Mouse (Mus musculus) C2C12 (cell line): ENCODE results near the gene Atrnl1.

ENCODE experiments used
- CEBPB ChIP-seq: IDR thresholded peaks from one replicate; pipeline ENCODE4 v1.6.1; 2011; ENCODE audit warnings: low read depth, mild to moderate bottlenecking, control low read depth, moderate library complexity
- CTCF ChIP-seq: IDR thresholded peaks from one replicate; pipeline ENCODE4 v1.5.1; 2011; ENCODE audit not compliant: control insufficient read depth, insufficient read depth, insufficient read length
- FOSL1 ChIP-seq: IDR thresholded peaks from one replicate; pipeline ENCODE4 v1.8.0; 2011; ENCODE audit warnings: mild to moderate bottlenecking, low read length; ENCODE audit not compliant: poor library complexity, insufficient read depth, severe bottlenecking
- MAX ChIP-seq: IDR thresholded peaks from one replicate; pipeline ENCODE4 v1.6.1; 2011; ENCODE audit warnings: mild to moderate bottlenecking, control low read depth
- MYOD1 ChIP-seq: IDR thresholded peaks from one replicate; pipeline ENCODE4 v1.6.1; 2011; ENCODE audit warnings: low read depth; ENCODE audit not compliant: control insufficient read depth, insufficient read length
- MYOG ChIP-seq: IDR thresholded peaks from one replicate; pipeline ENCODE4 v1.6.1; 2011; ENCODE audit not compliant: control insufficient read depth, insufficient read length; ENCODE audit errors: extremely low read depth
- USF1 ChIP-seq: IDR thresholded peaks from one replicate; pipeline ENCODE4 v1.6.1; 2011; ENCODE audit warnings: low read depth, mild to moderate bottlenecking, control low read depth, moderate library complexity

GRCm38 (mm10) chr19:57727009-57727408 is 116.2 kb downstream of the Atrnl1 start:
- TF ChIP-seq MYOG = no peak
- no peak for TF ChIP-seq CTCF
- TF ChIP-seq USF1 = no peak
- no peak for TF ChIP-seq CEBPB
- TF ChIP-seq MYOD1 = peak; percentile 80
- no peak for TF ChIP-seq MAX
- TF ChIP-seq FOSL1 = no peak
